8 mouse cellular contexts compared by ENCODE assay signal in genomic region chr17:45029106-45029505, GRCm38 (mm10).
"Had no signal": no experiment of that assay in that cellular context is flagged by ENCODE, and none has a peak within 500 bp of the region (broad histone marks: within the 10 kb centered on the region; RNA-seq: fewer than 3 reads in every experiment).

No protein-coding gene starts in this region.

- DNase-seq: gastrocnemius, adult 2 months; gastrocnemius, postnatal 10 days; gastrocnemius, postnatal 25 days; heart, adult 2 months; layer of hippocampus, adult 9-11 months; layer of hippocampus, postnatal 36 days; left cerebral cortex, postnatal 4 days; lung, adult 2 months had no signal
